Mouse (Mus musculus): ENCODE measurements around the gene Fam207a. TPM values are rescaled to one million over a fixed set of nuclear protein-coding genes. Genes with fewer than 3 reads are reported as not detected.

Fam207a gene
- polyA plus RNA-seq, 1 experiment, result not detected

DNA sequence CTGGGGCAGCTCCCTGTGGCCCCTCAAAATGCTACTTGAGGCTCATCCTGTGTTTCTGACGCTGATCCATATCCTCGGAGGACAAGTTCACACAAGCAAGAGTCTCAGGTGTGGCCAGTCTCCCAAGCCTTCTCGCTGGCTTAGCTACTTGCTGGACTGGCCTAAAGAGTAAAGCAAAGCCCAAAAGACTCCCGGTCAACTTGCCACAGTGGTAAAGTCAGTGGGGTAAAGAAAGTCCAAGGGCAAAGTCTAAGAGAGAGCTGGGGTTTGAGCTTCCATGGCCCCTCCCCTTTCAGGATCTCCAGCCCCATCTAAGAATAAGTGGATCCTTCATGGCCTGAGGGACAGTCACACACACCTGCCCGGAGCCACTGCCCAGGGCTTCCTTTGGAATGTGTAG lies 36.6 kb upstream of the Fam207a start:
- TF ChIP-seq CTCF (IDR thresholded peaks at IDR 0.05; ENCODE audit: insufficient read depth, low read depth, low read length) (no peak), POLR2A (IDR thresholded peaks at IDR 0.05; ENCODE audit: insufficient read depth, low read depth, low read length) (no peak)

DNA sequence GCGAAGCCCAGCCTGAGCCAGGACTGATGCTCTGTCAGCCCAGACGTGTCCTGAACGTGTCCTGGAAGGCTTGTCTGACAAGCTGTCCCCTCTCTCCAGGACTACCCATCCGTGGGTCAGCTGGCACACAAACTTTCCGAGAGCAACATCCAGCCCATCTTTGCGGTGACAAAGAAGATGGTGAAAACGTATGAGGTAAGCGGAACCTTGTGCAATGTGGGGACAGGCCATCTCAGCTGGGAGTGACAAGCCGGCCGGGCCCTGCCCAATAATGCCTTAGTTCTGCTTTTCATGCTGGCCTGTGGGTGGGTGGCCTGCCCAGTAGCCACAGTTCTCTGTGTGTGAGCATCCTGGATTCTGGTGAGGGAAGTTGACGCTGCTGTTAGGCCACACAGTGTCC lies 35.3 kb upstream of the Fam207a start:
- Histone ChIP-seq H3K27ac (ENCODE audit: insufficient read depth, low read depth, low read length) (no peak overlapping the region), H3K4me1 (ENCODE audit: control insufficient read depth, insufficient read depth, low read length) (no peaks in the 10 kb centered on the region), H3K4me3 (ENCODE audit: insufficient read depth, low read depth, low read length) (no peak overlapping the region)
- TF ChIP-seq CTCF (IDR thresholded peaks at IDR 0.05; ENCODE audit: insufficient read depth, low read depth, low read length) (no peak), POLR2A (IDR thresholded peaks at IDR 0.05; ENCODE audit: insufficient read depth, low read depth, low read length) (no peak)
- 71% methylated on average over 11 of the region's 11 CpGs for WGBS

More for the DNA sequence above, 36.6 kb upstream of the Fam207a start:
- H3K4me1 ChIP-seq (ENCODE audit: control insufficient read depth, insufficient read depth, low read length), result no peaks in the 10 kb centered on the region
- no peak overlapping the region for H3K4me3 ChIP-seq (ENCODE audit: insufficient read depth, low read depth, low read length)
- WGBS, result 93% methylated on average over 5 of the region's 5 CpGs
- no peak overlapping the region for H3K27ac ChIP-seq (ENCODE audit: insufficient read depth, low read depth, low read length)

DNA sequence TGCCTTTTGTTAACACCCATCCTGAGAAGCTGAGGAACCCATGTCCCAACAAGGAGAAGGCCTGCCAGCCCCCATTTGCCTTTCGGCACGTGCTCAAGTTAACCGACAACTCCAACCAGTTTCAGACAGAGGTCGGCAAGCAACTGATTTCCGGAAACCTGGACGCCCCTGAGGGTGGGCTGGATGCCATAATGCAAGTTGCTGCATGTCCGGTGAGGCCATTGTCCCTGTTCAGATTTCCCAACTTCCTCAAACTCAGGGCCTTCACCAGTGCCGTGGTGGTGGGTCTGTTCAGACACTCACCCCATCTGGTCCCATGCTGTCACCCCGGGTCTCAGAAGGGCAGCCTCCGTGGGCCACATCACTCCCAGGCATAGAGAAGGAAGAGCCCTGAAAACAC lies 33.0 kb upstream of the Fam207a start:
- WGBS, result 85% methylated on average over 10 of the region's 10 CpGs
- H3K4me3 ChIP-seq (ENCODE audit: insufficient read depth, low read depth, low read length), result no peak overlapping the region
- TF ChIP-seq CTCF (IDR thresholded peaks at IDR 0.05; ENCODE audit: insufficient read depth, low read depth, low read length) (no peak), POLR2A (IDR thresholded peaks at IDR 0.05; ENCODE audit: insufficient read depth, low read depth, low read length) (no peak)
- H3K27ac ChIP-seq (ENCODE audit: insufficient read depth, low read depth, low read length), result no peak overlapping the region
- H3K4me1 ChIP-seq (ENCODE audit: control insufficient read depth, insufficient read depth, low read length), result no peaks in the 10 kb centered on the region

DNA sequence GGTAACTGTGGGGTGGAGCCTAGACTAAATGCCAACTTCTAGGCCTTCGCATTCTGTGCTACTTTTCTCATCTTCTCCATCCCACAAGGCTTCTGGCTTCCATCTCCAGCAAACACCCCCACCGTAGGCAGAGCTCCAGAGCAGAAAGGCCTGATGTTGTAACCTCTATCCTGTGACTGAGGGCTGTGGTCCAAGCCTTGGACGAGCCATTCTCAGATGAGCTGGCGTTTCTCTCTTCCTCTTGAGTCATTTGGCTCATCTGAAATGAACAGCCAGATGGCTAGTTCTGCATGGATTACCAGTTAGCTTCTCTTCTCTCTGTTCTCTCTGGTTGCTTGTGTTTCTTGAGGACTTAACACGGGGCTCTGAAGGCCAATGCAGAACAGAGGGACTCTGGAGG lies 29.3 kb upstream of the Fam207a start:
- Histone ChIP-seq H3K4me1 (ENCODE audit: control insufficient read depth, insufficient read depth, low read length) (no peaks in the 10 kb centered on the region), H3K4me3 (ENCODE audit: insufficient read depth, low read depth, low read length) (no peak overlapping the region), H3K27ac (ENCODE audit: insufficient read depth, low read depth, low read length) (no peak overlapping the region)
- no peak for TF ChIP-seq POLR2A (IDR thresholded peaks at IDR 0.05; ENCODE audit: insufficient read depth, low read depth, low read length)
- no peak for TF ChIP-seq CTCF (IDR thresholded peaks at IDR 0.05; ENCODE audit: insufficient read depth, low read depth, low read length)
- 66% methylated on average over 5 of the region's 5 CpGs for WGBS

DNA sequence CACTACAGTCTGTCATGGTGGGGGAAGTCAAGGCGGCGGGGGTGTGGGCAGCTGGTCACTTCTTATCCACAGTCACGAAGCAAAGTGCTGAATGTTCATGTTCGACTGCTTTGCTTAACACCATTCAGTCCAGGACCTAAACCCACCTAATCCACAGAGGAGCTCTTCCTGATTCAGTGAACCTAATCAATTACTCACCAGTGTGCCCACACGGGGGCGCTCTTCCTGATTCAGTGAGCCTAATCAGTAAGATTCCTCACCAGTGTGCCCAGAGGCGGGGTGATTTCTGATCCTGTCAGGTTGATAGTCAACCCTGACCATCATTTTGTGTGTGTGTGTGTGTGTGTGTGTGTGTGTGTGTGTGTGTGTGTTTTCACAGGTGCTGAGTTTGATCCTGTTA lies 27.6 kb upstream of the Fam207a start:
- H3K4me3 ChIP-seq (ENCODE audit: insufficient read depth, low read depth, low read length), result no peak overlapping the region
- TF ChIP-seq POLR2A (IDR thresholded peaks at IDR 0.05; ENCODE audit: insufficient read depth, low read depth, low read length), result no peak
- no peak for TF ChIP-seq CTCF (IDR thresholded peaks at IDR 0.05; ENCODE audit: insufficient read depth, low read depth, low read length)
- no peaks in the 10 kb centered on the region for H3K4me1 ChIP-seq (ENCODE audit: control insufficient read depth, insufficient read depth, low read length)
- no peak overlapping the region for H3K27ac ChIP-seq (ENCODE audit: insufficient read depth, low read depth, low read length)
- 55% methylated on average over 7 of the region's 7 CpGs for WGBS

DNA sequence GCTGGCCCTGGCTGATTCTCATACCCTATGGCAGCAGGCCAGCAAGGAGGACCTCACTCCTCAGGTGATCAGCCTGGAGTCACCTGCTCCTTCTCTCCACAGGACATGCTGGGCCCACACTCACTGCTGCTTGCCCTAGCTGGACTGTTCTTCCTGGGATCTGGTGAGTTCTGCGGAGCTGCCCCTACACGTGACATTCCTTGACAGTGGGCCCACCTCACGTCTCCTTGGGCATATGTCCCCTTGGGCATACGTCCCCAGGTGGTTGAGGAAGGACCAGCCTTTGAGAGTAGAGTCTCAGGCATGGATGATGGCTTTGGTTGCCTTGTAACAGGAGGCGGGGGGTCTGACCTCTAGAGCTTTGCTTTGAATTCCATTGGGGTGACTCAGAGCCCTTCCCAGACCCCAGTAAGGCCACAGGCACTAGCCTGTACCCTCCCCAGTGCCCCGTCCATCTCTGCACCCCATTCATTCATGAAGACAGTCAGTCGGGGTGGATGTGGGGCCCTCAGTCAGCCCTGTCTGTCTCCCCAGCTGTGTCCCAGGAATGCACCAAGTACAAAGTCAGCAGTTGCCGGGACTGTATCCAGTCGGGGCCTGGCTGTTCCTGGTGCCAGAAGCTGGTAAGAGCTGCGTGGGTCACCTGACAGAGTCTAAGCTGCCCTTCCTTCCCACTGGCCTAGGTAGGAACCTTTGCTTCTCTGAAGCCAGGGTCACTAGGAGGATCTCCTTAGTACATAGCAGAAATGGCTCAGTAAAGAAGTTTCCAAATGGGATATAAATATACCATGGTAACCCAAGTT lies 26.5 kb upstream of the Fam207a start:
- H3K27ac ChIP-seq (ENCODE audit: insufficient read depth, low read depth, low read length), result no peak overlapping the region
- H3K4me1 ChIP-seq (ENCODE audit: control insufficient read depth, insufficient read depth, low read length), result no peaks in the 10 kb centered on the region
- H3K4me3 ChIP-seq (ENCODE audit: insufficient read depth, low read depth, low read length), result no peak overlapping the region
- 84% methylated on average over 10 of the region's 10 CpGs for WGBS
- TF ChIP-seq POLR2A (IDR thresholded peaks at IDR 0.05; ENCODE audit: insufficient read depth, low read depth, low read length) (no peak), CTCF (IDR thresholded peaks at IDR 0.05; ENCODE audit: insufficient read depth, low read depth, low read length) (no peak)

DNA sequence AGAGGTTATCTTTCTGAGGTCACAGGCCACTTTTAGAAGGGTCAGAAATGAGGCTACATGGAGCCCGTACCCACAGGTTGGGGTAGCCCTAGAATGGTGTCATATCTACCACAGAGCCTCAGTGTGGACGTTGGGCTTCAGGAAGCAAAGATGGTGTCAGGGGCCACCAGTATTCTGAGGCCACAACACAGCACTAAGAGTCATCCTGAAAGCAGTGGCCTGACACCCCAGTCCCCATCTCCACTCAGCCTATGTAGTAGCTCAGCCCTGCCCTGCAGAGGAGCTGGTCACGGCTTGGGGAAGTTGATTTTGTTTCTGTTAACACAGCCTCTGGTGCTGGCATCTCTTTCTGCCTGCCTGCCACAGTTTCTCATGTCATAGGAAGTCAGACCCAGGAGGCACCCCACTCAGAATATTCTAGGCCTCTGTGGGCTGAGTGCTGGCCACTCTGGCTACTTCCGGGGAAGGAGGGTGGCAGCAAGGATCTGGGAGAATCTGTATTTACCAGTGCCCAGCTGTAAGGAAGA lies 25.1 kb upstream of the Fam207a start:
- H3K27ac ChIP-seq (ENCODE audit: insufficient read depth, low read depth, low read length), result no peak overlapping the region
- TF ChIP-seq CTCF (IDR thresholded peaks at IDR 0.05; ENCODE audit: insufficient read depth, low read depth, low read length) (no peak), POLR2A (IDR thresholded peaks at IDR 0.05; ENCODE audit: insufficient read depth, low read depth, low read length) (no peak)
- WGBS, result 94% methylated on average over 4 of the region's 4 CpGs
- no peak overlapping the region for H3K4me3 ChIP-seq (ENCODE audit: insufficient read depth, low read depth, low read length)
- no peaks in the 10 kb centered on the region for H3K4me1 ChIP-seq (ENCODE audit: control insufficient read depth, insufficient read depth, low read length)

DNA sequence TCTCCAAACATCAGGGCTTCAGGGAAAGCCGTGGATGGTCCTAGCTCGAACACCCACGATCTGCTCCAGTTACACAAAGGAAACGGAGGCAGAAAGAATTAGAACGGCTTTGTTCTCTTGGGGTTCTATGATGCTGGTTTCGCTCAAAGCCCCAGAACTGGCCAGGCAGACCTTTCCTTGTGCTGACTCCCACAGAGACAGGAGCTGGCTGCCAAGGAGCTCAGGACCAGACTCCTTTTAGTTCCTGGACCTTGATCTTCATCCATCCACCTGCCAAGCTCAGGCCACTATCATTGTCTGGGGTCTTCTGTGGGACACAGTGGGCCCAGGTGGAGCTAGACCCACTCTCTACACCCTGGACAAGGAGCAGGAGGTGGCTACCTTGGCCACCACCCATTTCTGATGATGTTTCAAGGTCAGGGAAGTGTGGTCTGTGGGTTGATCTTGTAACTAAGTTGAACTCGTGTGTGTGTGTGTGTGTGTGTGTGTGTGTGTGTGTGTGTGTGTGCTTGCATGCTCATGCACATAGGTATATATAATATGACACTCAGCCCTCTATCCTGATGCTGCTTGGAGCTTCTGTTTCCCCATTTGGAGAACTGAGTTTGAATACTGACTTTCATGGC lies 23.8 kb upstream of the Fam207a start:
- Histone ChIP-seq H3K4me3 (ENCODE audit: insufficient read depth, low read depth, low read length) (no peak overlapping the region), H3K4me1 (ENCODE audit: control insufficient read depth, insufficient read depth, low read length) (no peaks in the 10 kb centered on the region), H3K27ac (ENCODE audit: insufficient read depth, low read depth, low read length) (no peak overlapping the region)
- 80% methylated on average over 7 of the region's 7 CpGs for WGBS
- no peak for TF ChIP-seq CTCF (IDR thresholded peaks at IDR 0.05; ENCODE audit: insufficient read depth, low read depth, low read length)
- TF ChIP-seq POLR2A (IDR thresholded peaks at IDR 0.05; ENCODE audit: insufficient read depth, low read depth, low read length), result no peak

Measured in olfactory bulb, adult 2 months (tissue).